Mouse (Mus musculus): ENCODE measurements around the gene Gpx8.

Gpx8 gene

DNA sequence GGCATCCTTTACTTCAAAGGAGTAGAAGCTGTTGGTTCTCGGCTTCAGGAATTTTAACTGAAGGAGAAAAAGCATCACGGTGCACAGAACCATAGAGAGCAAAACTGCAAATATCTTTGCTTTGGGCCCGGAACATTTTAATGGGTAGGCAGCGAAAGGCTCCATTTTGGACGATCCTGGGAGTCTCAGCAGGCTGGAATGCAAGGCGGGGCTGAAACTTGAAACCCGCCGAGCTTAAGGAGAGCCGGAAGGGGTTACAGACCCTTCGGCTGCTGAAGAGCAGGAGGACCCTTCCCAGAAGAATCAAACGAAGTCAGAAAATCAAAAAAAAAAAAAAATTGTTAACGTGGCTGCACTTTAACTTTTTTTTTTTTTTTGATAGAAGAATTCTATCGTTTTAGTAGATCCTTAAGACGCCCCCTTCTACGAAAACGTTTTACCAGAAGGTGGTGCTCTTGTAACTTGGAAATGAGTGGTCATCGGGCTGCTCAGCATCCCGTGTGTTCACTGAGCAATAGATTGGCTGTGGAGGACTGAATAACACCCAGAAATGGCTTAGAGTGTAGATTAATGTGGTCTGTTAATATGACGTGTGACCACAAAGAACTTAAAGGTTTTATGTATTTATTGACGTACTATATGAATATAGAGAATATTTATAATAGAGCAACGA is at the start of gene Gpx8:
Gene Gpx8 (minus strand): TSS at position 200 of the 673 bp plus-strand sequence.
- peak; percentile 41 for DNase-seq

DNA sequence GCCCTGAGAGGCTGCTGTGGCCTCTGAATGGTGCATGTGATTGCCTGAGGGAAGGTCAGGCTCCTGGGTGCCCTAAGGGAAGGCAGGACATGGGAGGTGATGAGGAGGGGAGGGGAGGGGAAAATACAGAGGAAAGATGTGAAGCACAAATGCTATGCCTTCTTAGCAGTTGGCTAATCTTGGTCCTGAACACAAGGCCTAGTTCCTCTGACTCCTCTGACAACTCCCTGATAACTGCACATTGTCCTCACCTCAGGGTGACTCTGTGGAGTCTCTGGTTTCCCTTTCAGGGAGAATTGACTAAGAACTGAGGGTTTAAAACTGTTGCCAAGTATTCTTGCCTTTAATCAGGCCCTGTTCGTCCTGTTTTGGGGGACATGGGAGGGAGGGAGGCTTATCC is 48.4 kb upstream of the Gpx8 start:
- no peak for DNase-seq

DNA sequence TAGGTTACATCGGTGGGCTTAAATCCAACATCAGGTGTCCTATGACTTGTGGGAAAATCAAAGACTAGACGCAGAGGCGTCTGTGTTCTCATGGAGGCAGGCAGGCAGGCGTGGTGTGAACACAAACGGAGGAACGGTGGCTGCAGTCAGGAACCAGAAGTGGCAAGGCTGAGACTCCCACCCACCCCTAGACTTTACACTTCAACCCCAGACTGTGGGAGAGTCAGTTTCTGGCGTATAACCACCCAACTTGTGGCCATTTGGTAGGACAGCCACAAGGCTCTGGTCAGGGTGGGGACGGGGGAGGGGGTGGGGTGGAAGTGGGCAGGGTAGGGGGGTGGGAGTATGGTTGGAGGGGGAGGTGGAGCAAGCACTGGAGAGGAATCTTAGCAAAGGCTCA is 44.3 kb upstream of the Gpx8 start:
- DNase-seq: no peak

DNA sequence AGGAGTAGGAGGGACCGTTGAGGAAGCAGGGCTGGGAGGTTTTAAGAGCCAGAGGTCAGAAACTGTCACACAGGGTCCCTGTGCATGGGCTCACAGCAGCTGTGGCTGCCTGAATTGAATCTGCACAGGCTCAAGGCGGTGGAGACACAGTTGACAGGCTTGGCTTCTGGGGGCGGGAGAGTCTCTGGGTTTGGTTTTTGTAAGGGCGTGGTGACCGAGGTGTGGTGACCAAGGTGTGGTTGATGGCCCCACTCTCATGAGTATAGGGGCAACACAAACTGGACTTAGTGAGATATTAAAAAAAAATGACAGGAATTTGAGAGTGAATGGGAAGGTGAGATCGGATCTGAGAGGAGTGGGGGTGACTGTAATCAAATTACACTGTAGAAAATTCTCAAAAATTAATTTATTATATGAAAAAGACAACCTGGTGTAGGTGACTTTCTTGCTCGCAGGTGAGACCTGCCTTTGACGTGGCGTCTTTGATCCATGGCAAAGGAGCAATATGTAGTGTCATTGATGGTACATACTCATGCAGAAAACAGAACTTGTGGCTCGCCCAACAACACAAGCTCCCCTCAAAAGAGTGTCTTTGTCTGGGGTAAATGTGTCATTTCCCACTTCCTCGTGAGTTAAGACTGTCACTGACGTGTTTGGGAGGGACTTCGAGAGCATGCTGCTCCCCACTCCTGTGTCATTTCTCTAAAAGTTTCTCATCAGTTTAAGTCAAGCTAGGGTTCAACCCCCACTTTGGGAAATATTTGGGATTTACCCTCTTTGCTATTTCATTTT is 41.2 kb upstream of the Gpx8 start:
- DNase-seq: no peak

DNA sequence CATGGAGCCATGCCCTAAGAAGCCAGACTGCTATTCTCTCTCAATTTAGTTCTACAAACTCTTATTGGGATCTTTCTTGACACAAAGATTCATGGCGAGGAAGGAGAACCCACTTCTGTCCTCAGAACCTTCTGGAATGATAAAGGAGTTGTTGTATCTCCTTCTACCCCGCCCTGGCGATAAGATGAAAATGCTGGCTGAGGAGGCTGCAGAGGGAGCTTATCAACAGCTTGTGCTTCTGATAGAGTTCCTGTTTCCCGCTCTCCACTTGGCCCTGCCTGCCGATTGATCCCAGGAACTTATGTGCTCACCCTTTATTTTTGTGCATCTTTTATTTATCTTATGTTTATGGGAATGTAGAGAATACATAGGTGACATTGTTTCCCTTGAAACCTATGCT is 38.5 kb upstream of the Gpx8 start:
- DNase-seq: no peak

DNA sequence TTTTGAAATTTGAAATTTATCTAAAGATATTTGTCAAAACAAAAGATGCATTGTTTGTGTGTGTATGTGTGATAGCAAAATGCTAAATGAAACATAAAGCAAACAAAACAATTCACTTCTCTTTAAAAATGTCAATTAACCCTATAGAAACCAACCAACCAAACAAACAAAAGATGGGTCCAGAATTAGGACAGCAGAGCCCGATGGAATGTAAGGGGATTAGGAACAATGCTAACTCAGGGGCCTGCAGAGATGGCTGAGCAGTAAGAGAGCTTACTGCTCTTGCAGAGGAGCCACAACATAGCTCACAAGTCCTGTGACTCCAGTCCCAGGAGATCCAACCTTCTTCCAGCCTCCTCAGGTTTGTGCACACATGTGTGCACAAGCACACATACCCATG is 35.9 kb upstream of the Gpx8 start:
- no peak for DNase-seq

DNA sequence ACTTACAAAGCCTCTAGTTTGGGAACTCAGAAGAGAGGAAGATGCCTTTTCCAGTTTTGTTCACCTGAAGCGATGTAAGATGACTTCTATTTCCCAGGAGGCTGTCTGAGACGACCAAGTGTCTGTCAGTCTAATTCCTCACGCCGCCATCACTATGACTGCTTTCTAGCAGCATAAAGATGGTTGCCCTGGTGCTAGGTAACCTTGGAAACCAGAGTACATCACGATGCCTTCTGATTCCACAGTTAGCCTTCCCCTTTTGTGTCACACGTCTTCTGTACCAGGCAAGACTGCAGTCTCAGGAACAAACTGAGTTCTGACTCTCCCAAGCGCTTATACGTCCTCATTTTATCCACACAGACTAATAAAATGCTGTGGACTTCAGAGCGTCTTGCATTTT is 32.8 kb upstream of the Gpx8 start:
- DNase-seq: no peak

DNA sequence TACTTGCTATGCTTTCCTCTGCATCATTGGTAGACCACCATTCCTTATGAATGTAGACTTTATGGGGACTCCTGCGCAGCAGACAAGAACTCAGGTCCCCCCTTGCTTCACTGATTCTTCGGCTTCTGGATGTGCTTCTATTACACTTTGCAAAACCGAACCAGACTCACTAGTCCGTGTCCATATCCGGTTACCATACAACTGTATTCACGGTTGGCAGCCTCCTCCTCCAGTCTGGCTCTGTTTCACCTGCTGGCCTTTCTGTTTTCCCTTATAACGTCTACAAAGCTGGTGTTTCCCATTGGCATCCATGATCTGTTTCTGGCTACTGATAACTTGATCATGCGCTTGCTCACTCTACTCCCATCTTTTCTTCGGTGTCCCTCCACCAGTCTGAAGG is 18.3 kb upstream of the Gpx8 start:
- DNase-seq: no peak

DNA sequence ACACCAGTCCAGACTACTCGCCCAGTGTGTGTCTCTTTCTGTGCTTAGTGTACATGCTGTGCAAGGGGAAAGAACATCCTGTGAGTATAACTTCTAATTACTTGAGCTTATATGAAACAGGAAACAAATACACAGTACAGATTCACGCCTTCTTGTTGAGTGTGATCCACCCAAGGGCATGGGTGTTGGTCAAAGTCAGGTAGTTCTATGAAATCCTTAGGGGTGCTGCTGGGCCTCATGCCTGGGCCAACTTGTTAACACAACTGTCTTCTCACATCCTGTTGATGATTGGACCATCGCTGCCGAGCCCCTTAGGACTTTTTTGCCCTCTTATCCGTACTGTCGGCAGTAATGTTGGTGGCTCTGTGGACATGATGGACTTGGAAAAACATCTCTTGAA is 15.5 kb upstream of the Gpx8 start:
- no peak for DNase-seq

DNA sequence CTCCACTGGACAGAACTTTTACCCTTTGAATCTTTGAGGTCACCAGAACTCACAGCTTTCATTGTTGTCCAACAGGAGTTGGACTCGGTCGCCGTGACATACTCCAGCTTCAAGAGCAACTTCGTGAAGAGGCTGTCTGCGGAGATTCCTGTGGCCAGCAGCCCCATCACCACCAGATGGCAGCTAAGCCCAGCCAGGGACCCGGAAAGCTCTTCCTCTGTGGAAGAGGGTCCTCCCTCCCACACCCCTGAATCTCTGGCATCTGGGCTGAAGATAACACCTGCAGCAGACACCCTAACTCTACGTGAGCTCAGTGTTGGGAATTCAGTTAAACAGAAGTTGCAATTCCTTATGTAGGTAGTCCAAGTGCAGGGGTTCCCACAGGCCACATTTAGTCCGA is 9.6 kb upstream of the Gpx8 start:
- peak; percentile 34 for DNase-seq

DNA sequence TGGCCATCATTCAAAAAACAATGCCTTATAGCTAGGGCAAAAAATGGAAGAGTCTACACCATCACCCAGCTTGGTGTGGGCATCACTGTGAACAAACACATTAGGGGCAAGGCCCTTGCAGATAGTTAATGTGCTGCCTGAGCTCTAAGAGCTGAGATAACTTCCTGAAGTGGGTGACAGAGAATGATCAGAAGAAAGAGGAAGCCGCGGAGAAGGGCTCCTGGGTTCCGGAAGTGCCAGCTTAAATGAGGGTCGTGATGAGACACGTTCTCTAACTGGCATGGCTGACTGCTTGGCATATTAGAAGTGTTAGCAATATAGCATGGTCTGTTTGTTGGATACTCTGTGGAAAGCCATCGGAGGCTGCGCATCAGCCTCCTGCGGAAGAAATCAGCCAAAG is 8.0 kb upstream of the Gpx8 start:
- DNase-seq: peak; percentile 42

DNA sequence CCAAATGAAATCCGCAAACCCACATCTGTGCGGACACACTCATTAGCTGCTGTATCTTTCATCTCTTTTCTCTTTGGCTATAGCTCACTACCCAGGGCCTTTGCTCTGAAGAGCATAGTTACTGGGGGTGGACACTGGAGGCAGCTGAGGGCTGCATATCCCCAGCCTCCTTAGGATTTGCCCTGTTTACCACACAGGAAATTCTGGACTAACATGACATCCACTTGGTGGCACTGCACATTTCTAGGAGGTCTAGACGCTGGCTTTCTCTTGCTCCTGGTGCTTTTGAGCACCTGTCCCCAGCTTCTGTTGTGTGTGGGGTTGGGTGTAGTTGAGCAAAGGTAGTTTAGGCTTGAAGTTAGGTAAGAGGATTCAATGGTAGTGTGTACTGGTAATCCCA is 1.4 kb upstream of the Gpx8 start:
- no peak for DNase-seq

DNA sequence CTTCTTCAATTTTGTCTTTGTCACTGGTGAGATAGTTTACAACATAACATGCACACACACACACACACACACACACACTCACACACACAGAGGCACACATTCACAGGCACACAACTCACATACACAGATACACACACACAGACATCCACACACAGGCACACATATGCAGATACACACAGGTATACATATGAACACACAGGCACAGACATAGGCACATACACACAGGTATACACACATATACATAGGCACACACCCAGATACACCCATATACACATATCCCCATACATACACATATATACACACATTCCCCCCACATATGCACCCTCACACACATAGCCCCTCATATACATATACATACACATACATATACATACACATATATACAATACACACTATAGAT is 808 bp upstream of the Gpx8 start:
- DNase-seq: no peak

DNA sequence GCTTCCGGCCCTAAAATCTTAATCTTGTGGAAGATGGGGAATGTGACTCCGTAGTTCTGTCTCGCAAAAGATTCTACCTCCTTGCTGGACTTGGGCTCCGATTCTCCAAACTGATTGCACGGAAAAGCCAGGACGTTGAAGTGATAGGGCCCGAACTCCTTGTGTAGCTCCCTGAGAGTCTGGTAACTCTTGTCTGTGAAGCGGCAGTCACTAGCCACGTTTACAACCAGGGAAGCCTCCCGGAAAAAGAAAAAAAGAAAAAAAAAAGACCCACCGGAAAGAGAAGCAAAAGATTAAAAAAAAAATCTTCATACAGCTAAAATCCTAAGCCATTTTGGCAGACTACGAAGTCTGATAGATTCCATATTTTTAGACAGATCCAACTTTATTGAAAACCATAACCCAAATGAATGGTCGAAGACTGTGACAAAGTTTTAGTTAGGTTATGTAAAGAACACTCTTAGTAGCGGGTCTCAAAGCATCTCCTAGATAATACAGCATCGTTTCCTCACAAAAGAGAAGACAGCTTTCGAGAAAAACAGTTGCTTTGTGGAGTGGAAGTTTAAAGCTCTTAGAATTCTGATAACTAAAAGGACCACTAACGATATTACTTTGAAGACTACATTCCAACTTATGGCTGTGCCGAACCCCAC is 626 bp downstream of the Gpx8 start:
- DNase-seq: no peak

DNA sequence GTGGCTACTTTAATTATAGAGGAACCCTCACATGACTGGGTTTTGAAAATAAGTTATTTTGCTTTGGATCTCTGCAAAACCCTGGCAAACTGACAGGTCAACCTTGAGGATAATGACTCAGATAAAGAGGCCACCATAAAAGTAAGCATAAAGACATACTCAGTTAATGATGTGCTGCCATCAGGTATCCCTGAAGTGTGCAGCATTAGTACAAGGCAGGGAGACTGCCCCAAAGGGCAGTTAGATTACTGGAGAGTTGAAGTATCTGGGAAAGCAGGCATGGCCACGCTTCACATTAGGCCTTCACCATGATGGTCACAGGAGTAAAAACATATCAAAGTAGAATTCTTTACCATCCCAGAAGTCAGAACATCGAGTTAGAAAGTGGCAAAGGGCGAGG is 1.3 kb downstream of the Gpx8 start:
- DNase-seq: no peak

DNA sequence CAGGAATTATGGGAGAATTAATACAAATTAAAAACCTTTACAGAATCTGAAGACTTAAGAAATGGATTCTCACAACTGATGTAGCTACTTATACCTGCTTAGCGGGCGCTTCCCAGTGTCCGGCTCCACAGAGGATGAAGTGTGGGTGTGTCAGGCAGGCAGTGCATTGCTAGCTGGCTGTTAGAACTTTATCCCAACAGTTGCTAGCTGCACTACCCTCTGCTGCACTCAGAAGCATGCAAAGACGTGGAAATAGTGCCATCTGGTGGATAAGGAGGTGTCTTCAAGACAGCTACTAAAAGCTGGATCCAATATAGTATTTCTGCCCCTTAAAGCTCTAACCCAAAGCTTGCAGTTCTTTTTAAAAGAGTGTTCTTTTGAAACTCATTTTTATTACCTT is 10.4 kb downstream of the Gpx8 start:
- peak; percentile 67 for DNase-seq

DNA sequence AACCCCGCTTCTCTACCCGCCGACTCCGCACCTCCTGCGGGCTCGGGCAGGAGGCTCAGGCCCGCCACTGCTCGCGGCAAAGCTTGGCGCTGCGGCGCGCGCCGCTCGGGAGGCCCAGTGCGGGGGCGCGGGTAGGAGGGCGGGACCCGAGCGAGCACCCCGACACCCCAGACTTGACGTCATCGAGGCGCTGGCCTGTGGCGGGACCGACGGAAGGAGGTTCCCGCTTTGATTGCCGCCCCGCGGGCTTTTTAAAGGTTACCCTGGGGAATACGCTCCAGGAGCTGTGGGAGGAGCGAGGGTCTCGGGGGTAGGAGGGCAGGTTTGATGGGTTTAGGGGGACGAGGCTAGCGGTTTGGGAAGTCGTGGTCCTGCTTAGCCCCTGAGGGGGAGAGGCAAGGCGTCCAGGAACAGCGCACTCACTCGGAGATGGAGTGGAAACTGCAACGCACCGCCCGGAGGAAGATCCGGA is 11.2 kb downstream of the Gpx8 start, which contains the start of gene Cdc20b:
Gene Cdc20b (plus strand): TSS at position 162 of the 472 bp plus-strand sequence.
- DNase-seq: peak; percentile 89

DNA sequence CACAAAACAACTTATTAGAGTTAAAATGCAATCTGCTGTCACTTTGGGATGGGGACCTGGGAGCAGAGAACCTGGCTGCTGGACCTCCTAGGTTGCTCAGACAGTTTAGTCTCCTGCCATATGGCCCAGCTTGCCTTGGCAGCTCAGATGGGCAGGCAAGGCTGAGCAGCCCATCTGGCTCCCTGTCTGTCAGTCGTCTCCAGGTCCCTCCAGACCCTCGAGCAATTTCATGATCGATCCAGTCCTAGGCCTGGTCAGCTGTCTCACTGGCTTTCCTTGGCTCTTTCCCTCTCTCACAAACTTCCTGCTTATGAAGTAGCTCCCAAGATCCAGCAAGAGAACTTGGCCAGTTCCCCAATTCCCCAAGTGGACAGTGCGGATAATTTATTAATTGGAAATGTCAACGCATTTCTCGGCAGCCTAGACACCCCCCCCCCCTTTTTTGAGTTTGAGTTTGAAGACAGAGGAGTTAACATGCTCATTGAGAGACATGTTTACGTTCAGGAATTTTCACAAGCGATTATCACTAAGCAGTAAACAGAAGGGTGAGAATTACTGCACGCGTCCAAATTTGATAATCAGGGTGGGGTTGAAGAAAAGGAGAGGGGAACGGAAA is 11.8 kb downstream of the Gpx8 start:
- no peak for DNase-seq

DNA sequence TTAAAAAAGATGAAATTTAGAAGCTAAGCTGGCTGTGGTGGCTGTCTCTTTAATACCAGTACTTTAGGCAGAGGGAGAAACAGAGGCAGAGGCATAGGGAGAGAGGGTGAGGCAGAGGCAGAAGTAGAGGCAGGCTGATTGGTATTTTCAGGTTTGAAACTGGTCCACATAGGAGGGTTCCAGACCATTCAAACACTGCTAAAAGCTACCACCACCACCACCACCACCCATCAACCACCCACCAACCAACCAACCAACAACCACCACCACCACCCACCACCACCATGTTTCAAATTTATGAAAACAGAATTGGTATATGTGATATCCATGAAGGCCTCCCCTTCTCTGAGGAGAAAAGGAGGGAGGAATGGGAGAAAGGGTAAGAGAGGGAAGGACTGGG is 13.4 kb downstream of the Gpx8 start:
- no peak for DNase-seq

DNA sequence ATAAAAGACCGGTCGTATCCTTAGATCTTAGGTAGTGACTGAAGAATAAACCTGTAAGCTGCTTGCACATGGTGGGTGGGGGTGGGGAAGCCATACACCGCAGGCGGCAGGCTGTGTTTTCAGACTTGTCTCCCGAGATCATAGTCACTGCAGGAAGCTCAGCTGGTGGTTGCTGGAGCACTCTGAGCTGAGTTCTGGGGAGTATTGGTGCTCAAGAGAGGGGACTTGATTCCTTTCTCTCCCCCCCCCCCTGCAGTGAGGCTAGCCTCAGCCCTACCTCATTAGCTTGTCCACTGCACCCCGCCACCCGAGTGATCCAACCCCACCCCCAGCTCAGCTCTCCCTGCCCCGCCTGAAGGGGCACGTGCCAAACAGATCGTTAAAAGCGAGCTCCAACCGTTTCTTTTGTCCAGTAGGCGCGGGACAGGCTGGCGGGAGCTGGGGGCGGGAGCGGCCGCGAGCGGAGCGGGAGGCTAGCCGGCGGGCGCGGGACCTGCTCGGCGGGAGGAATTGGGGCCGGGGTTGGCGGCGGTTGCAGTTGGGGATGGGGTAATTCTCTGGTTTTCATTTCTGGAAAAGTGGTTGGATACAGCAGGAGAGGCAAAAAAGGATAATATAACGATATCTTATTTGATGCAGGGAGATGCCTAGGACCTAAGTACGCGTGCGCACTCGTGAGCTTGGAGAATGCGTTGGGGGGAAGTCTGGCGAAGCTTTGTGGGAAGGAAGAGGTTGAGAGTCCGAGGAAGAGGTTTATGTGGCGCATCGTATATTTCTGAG is 14.2 kb downstream of the Gpx8 start:
- DNase-seq: peak; percentile 63

DNA sequence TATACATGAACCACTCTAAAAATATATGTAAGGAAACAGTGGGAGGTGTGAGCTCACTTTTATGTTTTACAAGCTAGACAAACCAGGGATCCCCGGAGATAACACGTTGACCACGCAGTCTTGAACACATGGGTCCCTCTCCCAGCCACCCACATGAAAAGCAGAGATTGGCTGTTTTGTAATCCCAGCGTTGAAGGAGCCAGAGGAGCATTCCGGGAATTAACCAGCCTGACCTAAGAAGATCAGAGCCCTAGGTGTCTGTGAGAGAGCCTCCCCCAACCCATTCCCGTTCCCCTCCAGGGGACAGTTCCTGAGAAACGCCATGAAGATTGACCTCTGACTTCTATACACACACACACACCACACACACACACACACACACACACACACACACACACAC is 14.9 kb downstream of the Gpx8 start:
- no peak for DNase-seq

DNA sequence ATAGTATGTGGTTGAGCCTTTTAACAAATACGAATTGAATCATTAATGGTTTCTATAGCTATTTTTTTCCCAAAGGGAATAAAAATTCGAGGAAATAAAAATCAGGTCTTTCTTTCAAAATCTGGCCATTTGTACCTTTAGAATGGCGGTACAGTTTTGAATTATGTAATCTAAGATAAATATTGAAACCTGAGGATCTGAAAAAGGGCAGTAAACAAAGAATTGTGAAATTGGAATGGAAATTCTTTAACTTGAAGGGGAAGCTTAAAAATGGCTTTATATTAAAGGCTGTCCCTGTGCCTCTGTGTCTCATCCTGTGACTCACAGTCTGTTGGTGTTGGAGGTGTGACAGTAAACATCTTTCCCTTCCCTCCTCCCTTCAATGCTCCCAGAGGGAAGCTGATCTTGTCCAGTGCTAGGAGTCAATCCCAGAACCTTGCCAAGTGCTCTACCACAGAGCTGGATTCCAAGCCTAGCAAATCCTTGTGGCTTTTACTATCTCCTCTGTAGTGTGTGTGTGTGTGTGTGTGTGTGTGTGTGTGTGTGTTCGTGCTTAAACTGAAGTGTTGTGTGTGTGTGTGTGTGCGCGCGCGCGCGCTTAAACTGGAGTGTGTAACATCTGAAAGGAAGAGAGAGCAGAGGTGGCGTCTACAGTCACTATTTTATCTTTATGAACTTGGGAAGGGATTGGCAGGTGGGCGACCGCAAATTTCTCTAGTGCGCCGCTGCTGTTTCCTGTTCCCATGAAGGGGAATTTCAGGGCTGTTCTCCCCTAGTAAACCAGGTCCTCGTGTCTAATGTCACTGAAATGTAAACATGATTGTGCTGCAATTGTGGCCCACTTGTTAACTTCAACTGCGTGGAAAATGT is 22.7 kb downstream of the Gpx8 start:
- DNase-seq: peak; percentile 56

Measured in thymus, postnatal 4 days (tissue).